Comparison of ENCODE assay signal across 13 mouse cellular contexts in the genomic region with DNA sequence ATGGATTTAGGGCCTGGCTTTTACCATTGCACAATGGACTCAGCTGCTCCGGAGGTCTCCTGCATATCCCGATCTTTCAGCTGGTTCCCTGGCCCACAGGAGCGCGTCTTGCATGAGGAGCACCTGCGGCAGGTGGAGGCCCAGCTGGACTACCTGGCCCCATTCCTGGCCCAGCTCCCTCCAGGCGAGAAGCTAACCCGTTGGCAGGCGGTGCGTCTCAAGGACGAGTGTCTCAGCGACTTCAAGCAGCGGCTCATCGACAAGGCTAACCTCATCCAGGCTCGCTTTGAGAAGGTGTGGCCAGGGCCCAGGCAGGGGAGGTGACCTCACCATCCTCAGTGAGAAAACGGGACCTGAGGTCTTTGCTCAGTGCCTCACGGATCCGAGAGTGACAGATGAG. TPM values are rescaled to one million over a fixed set of nuclear protein-coding genes. Genes with fewer than 3 reads are reported as not detected.
"Had no signal": no experiment of that assay in that cellular context is flagged by ENCODE, and none has a peak within 500 bp of the region (broad histone marks: within the 10 kb centered on the region; RNA-seq: fewer than 3 reads in every experiment).

No protein-coding gene starts in this region.

- H3K27me3 ChIP-seq: limb, embryonic 15.5 days; liver, embryonic 13.5 days; lung, embryonic 15.5 days; midbrain, embryonic 12.5 days had no signal

- H3K36me3 ChIP-seq: limb, embryonic 15.5 days; liver, embryonic 13.5 days; lung, embryonic 15.5 days; midbrain, embryonic 12.5 days; neural tube, embryonic 13.5 days had no signal

- H3K9me3 ChIP-seq: limb, embryonic 15.5 days; liver, embryonic 13.5 days; lung, embryonic 15.5 days; midbrain, embryonic 12.5 days; neural tube, embryonic 13.5 days had no signal

- H3K4me1 ChIP-seq: lung, embryonic 15.5 days; neural tube, embryonic 13.5 days had no signal

- ATAC-seq: liver, postnatal 0 days; midbrain, embryonic 16.5 days had no signal

- H3K4me2 ChIP-seq: limb, embryonic 15.5 days; liver, embryonic 13.5 days; lung, embryonic 15.5 days; midbrain, embryonic 12.5 days; neural tube, embryonic 13.5 days had no signal

- H3K27ac ChIP-seq: limb, embryonic 15.5 days; liver, embryonic 13.5 days; lung, embryonic 15.5 days; midbrain, embryonic 12.5 days; neural tube, embryonic 13.5 days had no signal

- DNase-seq: layer of hippocampus, adult 9-11 months; layer of hippocampus, postnatal 36 days; liver, embryonic 13.5 days; liver, postnatal 0 days; lung, postnatal 14 days; right cerebral cortex, postnatal 25 days; thymus, postnatal 36 days had no signal

- H3K4me3 ChIP-seq: limb, embryonic 15.5 days; liver, embryonic 13.5 days; lung, embryonic 15.5 days; midbrain, embryonic 12.5 days; neural tube, embryonic 13.5 days had no signal

- H3K9ac ChIP-seq: limb, embryonic 15.5 days; liver, embryonic 13.5 days; liver, postnatal 0 days; lung, embryonic 15.5 days; midbrain, embryonic 12.5 days; neural tube, embryonic 13.5 days had no signal

RNA-seq across cellular contexts. Expression of gene Drc7, which starts 21.2 kb away (rescaled TPM):
- polyA plus RNA-seq: midbrain, embryonic 12.5 days; small intestine, adult 2 months had no signal
